Mouse (Mus musculus): ENCODE measurements at regions not wholly inside any gene's neighbourhood (a gene's known extent, or its start where the extent isn't known, plus 50 kb on each side); places are given as distances from the start of the nearest gene placed in this dataset.

DNA sequence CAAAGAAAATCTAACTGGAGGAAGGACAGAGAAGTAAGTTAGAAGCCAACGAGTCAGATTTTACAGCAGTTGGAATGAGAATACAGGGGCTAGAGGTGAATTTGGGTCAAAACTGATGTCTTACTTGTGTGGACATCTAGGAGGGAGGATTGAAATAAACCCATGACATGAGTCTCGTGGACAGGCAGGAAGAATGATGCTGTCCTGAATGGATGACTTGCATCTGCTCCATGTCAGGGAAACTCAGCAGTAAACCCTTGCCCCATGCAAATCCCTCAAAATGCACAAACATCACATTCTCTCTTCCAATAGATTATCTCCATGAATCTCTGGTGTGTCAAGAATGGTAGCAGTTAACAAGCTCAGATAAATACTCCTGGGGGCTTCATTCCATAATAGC is 729.1 kb downstream of the Dhx35 start:
- DNase-seq (ENCODE audit: extremely low spot score, low spot score), result no peak

DNA sequence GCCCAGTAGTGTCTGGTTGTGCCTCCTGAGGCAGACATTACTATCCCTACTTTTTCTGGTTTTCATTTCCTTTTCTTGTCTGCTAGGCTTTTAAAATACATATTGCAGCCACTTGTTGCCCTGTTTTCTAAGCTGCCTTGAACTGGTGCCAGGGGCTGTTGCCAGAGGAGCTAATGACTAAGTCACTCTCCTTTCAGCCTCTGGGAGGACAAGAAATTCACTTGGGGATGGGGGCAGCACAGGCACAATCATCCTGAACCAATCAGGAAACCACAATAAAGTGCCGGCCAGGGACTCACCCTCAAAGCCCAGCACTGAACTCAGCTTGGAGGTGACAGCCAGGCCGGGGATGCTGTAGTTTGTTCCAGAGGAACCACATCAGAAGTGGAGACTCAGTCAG is 740.3 kb downstream of the Dhx35 start:
- no peak for DNase-seq (ENCODE audit: extremely low spot score, low spot score)

DNA sequence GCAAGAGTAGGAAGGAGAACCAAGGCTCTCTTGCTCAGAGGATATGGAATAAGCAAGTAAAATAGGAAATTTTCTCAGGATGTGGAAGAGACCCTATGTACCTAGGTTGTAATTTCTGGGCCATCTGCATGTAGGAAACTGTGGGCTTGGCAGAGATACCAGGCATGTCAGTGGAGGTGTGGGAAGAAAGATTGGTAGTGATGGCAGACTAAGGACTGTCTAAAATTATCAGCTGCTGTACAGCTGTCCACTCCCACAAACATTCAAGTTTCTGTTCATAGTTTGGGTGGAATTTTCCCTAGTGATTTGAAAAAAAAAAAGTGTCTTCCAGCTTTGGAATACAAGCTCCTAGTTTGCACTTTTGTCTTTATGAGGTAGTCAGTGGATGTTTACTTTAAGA is 744.7 kb downstream of the Dhx35 start:
- no peak for DNase-seq (ENCODE audit: extremely low spot score, low spot score)

DNA sequence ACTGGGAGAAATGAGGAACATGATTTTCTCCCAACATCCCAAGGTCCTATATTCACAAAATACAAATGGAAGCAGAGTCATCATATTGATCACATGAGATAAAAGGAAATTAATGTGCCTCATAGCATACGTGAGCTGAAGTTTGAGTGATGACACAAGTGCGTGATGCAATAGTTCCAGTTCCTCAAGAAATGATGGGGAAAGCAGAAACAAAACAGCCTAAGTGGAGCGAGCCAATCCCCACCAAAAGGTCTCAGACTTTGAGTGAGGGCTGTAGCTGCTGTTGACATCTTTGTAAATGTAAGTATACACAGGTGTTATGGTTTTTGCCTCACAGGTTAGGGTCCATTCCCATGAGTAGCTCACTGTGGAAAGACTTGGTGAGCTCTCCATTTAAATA is 763.0 kb downstream of the Dhx35 start:
- DNase-seq (ENCODE audit: extremely low spot score, low spot score), result no peak

DNA sequence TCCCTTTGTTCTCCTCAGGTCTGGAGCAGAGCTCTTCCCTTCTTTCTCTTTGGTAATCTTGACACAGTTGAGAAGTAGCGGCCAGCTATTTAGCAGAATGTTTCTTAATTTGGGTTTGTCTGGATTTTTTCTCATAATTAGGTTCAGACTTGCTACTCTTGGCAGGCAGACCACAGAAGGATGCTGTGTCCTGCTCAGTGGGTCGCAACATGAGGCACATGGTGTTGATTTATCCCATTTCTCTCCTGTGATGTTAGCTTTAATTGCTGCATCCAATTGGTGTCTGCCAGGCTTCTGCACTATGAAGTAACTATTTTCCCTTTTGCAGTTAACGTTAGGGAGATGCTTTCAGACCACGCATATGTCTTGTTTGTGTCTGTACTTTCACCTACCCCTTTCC is 768.7 kb downstream of the Gm826 start:
- no peak for DNase-seq (ENCODE audit: extremely low spot score, low spot score)

DNA sequence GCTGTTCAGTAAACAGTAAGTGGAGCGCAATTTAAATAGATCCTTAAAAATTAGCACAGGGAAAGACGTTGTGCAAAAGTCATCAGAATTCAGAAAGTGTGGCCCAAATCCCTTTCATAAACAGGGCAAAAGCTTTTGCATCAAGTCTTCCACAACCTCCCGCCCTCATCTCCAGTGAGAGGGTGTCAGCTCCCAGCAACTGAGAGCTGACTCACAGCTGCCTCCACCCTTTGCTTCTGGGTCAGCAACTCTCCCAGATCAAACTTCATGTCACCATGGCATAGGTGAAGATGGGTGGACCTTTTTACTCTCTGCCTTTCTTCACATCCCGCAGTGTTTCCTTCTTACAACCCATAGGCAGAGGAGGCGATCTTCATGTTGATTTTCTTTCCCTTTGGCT is 768.0 kb downstream of the Gm826 start:
- no peak for DNase-seq (ENCODE audit: extremely low spot score, low spot score)

DNA sequence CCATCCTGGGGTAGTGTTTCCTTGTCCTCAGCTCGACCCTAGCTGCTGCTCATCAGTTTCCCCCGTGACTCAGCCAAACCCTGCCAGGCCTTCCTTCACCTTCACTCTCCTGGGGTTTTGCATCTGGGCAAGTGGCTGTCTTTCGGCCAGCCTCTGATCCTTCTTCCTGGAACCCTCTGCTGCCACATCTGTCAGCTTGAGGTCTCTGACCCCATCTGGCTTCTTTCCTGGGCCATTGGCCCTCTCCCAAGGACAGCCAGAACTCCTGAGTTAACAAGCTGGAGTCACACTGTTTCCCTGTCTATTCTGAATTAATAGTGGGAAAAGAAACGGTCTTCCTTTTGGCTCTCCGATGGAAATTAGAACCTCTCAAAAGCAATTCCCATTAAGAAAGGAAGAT is 767.5 kb downstream of the Gm826 start:
- DNase-seq (ENCODE audit: extremely low spot score, low spot score), result no peak

DNA sequence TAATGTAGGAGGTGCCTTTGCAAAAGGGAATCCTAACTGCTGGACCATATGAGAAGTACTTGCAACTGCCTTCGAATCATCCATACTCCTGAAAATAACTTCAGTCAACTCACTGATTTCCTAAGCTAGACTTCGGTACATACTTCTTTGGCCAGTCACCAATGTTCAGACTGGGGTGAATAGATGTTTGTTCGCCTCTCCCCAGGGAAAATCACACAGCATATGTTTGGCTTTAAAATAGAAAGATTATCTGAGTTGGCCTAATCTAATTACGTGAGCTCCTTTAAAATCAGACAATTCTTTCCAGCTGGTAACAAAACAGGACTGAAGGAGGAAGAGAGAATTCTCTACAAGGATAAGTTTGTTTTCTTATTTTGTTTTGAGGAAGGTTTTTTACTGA is 765.6 kb downstream of the Gm826 start:
- no peak for DNase-seq (ENCODE audit: extremely low spot score, low spot score)

DNA sequence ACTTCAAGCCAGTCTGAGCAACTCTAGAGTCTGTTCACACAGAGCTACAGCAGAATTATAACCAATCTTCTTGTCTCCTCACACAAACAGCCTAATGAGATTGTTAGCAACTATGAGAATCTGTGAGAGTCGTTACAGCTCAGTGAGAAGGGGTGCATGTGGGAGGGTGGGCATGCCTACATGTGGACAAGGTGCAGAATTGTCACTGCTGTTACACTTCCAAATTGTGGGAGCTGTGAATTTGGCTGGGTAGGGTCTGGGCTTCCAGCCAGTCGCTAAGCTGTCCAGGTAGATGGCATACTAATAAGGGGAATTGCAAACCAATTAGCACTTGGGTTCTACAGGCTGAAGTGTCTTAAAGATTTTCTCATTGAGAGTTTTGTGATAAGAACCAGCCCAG is 762.1 kb downstream of the Gm826 start:
- DNase-seq (ENCODE audit: extremely low spot score, low spot score), result no peak

DNA sequence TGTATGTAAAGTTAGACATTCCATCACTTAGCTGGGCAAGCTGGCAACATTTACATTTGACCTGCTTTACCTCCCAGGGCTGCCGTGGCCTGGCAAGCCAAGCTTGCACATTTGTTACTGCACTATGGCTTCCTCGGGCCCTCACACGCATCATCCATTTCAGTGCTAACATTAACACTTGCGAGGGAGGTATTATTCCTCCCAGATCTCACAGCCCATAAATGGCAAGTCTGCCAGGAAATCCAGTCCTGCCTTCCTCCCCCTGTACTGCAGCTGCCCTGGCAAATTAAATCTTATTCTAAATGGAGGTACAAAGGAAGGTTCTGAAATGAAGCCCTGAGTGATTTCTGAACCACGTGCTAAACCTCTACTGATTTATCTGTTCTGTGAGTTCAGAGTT is 758.7 kb downstream of the Gm826 start:
- DNase-seq (ENCODE audit: extremely low spot score, low spot score), result no peak

DNA sequence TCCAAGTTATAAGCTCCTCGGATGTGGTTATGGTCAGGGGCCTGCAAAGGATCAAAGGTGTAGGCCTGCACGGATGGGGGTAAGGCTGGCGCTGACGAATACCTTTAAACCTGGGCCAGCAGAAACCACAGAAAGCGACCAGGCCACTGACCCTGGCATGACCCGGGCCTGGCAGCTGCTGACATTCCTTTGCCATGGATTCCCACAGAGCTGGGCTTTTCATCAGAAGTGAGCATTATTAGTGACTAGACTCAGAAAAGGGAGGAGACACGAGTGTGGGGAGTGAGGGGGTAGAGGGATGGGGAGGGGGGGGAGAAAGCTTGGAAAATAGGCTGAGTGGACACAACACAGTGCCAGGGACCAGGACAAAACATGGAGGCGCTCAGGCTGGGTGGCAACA is 750.9 kb downstream of the Gm826 start:
- DNase-seq (ENCODE audit: extremely low spot score, low spot score), result no peak

DNA sequence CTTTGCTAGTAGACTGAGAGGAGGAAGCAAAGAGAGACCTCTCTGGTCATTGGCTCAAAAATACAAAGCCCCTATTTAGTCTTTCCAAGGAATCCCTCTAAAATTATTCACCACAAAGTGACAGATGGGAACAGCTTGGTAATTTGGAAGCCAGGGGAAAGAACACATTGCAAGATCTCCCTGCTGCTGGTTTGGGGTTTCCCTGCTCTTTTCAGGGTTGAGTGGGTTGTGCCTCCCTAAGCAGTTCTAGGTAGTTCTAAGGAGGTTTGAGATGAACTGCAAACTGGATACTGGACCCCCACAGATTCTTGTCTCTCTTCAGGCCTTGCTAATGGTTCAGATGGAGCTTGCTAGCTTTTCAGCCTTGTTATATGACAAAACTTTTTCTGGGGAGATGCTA is 749.3 kb downstream of the Gm826 start:
- DNase-seq (ENCODE audit: extremely low spot score, low spot score), result no peak

DNA sequence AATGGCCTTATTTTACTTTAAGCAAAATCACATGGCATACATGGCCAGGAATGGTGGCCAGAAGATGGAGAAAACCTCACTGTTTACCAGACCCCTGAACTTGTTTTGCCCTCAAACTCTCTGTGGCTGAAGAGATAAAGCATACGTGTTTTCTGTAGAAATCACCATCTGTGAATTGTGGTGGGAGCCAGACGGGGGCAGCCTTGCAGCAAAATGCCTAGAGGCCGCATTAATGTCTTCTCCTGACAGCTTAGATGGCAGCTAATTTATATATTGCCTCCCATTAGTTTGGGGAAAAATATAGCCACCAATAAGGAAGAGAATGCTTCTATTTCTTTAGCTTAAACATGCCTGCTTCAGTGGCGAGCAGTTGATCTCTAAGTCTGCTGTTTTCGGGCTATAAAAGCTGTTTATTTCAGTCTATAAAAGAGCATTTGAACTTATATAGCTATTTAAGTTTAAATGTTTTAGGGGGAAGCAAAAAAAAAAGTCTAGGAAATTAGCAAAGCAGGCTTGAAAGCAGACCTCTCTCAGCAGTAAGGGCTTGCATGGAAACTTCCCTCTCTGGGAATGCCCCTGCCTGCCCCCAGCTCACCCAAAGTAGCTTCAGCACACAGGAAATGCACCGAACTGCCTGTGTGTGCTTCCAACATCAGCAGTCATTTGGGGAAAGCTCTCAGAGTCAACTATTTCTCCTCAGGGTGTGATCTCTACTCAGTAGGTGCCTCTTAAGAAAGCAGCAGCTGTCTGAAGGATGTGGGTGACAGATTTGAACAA is 747.1 kb downstream of the Gm826 start:
- no peak for DNase-seq (ENCODE audit: extremely low spot score, low spot score)

DNA sequence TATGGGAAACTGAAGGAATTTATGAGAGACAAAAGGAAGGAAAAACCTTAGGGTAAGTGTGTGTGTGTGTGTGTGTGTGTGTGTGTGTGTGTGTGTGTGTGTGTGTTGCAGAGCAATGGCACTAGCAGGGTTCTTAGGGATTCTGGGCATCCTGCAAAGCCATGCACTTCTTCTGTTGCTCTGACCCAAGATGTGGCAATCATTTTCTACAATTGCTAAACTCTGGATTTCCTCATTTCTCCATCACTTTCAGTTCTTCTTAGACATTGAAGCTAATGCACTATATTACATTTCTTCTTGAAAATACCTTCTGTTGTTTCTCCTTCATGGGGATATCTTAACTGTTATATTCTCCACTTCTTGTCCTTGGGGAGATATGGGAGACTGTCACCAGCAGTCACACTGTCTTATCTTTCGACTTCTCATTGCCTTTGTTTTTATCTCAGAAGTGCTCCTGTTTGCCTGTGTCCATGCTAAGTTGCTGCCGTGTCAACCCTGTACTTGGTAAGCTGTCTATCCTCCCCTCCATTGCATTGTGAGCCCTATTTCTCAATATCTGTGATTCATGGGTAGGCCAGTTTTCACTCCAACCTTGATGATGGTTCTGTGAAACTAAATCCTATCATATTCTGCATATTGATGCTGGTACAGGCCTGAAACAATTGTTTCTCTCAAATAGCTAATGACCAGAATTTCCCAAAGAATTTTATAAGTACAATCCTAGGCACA is 742.4 kb downstream of the Gm826 start:
- no peak for DNase-seq (ENCODE audit: extremely low spot score, low spot score)

DNA sequence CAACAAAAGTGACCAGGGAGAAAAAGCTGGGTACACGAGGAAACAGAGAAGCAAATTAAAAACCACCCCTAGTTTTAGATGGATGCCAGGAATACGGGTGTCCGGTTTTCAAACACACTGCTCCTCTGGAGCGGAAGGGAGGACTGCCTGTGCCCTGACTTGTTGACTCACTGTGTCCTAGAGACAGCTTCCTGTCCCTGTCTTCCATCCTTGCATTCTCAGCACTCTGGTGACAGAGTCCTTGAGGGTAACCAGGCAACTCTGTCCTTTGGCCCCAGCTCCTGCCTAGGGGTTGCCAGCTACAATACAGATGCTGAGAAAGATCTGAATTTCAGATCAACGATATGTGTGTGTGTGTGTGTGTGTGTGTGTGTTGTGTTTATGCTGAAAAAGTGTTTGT is 741.1 kb downstream of the Gm826 start:
- DNase-seq (ENCODE audit: extremely low spot score, low spot score), result no peak

DNA sequence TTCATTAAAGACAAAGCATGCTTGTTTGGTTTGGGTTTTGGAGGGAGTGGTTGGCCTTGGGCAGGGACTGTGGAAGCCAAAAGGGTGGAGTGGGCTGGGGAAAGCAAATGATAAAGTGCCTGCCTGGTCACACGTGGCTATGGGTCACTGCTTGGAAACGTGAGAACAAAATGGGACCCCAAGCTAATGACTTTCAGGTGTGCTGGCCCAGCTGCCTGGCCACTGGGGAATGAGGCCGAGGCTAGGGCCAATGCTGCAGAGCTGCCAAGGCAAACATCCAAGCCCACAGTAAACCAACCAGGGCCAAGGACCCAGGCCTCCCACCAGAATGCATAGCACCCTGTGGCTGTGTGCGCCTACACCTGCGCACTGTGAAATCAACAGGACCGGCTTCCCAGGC is 737.7 kb downstream of the Gm826 start:
- peak; percentile 36 for DNase-seq (ENCODE audit: extremely low spot score, low spot score)

DNA sequence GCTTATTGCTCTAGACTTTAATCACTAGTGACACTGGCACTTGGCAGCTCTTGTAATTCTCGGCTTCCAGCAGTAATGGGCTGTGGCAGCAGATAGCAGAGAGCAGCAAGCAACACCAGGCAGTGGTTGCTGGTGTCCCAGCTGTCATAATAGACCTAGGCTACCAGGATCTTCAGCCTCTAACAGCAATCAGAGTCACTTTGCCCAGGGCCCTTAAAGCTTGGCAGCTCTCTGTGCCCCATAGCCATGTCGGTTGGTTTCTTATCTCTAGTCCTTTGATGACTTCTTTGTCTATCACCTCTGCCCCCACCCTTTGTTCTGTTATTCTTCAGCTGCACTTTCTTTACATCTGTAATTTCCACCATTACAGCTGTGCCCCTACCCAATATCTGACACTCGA is 735.9 kb downstream of the Gm826 start:
- DNase-seq (ENCODE audit: extremely low spot score, low spot score), result no peak

DNA sequence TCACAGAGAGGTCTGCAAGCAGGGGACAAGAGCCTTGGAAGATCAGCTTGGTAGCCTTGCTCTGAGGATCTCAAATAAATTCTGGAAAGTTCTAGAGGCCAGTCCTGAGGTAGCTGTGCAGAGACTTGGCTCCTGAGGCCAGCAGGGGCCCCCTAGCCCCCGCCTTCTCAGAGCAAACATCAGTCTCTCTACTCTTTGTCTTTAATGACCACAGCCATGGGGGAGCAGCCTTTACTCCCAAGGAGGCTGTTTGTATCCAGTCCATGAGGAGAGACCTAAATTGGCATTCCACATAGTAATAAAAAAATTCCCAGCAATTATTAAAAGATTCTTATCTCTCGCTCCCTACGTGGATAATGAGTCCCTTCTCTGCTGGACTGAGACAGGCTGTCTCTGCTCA is 726.8 kb downstream of the Gm826 start:
- no peak for DNase-seq (ENCODE audit: extremely low spot score, low spot score)

DNA sequence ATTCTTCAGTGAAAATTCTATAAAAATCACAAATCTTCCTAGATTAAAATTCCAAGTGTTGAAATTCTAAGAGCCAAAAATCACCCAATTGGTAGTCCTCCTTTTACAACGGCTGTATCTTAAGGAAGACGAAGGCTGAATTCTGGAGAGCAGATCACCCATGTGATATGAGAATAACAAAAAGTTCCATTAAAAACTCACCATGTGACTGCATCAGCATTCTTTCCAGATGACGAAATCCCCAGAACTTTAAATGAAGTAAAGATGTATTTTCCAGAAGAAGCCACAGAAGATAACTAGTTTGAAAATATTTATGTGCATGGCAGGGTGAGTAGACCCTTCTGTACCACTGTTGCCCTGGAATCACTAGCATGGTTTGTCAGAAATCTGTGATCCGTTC is 723.5 kb downstream of the Gm826 start:
- DNase-seq (ENCODE audit: extremely low spot score, low spot score), result no peak

DNA sequence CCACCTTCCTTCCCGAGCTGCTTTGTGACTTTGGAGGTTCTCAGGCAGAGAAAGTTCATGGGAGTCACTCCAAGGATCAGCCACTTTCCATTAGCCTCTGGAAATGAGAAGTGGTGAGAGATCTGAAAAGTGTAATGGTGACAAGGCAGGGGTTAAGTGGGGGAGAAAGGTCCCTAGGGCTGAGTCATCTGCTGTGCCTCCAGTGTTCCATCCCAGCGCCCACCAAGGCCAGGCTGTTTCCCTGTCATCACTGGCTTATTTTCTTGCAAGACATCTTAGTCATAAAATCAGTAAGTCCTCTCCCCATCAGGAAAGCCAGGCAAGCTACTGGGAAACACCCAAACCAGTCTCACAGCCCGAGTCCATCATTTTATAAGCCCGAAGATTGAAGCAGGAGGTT is 717.3 kb downstream of the Gm826 start:
- DNase-seq (ENCODE audit: extremely low spot score, low spot score), result no peak

DNA sequence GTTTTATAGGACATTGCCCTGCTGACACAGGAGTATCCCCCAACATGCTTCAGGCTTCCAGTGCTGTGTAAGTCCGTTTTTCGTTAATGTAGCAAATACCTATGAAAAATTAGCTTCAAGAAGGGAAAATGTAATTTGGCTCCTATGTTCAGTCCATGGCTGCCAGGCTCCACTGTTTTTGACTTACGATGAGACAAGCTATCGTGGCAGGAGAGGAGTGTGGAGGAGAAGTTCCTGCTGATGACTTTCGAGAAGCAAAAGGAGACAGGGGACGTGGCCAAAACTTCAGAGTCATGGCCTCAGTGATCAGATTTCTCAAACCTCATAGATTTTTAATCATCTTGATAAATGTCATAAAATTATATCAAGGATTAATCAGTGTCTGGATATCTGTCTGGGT is 712.7 kb downstream of the Gm826 start:
- DNase-seq (ENCODE audit: extremely low spot score, low spot score), result no peak

DNA sequence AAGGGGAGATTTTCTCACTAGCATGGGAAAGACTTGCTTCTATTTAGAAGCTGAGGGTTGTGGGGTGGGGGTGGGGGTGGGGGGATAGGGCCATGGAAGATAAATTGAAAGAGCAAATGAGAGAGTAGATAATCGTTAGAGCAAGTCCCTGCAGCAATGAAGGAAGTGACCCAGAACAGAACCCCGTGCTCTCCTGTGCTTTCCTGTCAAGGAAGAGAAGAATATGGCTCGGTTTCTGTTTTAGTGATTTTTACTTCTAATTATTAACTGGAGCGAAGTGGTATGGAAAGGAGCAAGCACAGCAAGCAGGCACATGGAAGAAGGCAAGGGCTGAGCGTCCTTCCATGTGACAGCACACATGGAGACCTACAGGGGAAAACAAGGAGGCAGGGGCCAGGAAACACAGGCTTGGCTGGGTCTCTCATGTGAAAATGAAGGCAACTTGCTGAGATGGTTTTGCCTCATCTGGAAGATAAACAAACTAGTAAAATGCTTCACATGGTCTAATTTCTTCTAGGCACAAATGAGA is 711.8 kb downstream of the Gm826 start:
- no peak for DNase-seq (ENCODE audit: extremely low spot score, low spot score)

DNA sequence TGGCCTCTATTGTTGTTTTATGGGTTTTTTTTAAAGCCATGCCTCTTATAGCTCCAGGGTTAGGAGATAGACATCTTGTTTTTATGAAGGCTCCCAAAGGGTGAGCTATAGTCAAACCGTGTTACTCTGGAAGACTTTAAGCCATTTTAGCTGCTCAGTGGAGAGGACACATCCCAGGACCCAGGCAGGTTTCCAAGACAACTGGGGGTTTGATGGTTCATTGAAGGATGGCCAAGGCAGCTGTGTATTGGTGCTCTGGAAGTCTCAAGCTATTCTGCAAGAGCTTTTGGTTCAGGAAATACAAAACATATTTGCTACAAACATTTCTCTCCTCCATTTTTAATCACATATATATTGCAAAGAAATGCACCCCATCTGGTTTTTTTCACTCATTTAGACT is 708.7 kb downstream of the Gm826 start:
- DNase-seq (ENCODE audit: extremely low spot score, low spot score), result no peak
